Mouse (Mus musculus): ENCODE measurements around the gene Snx29. TPM values are rescaled to one million over a fixed set of nuclear protein-coding genes. Genes with fewer than 3 reads are reported as not detected.
"Not testable (repeated sequence)": the region's sequence is repeated elsewhere in the genome, so short reads cannot be mapped to it uniquely, and the experiment has no call there.

Snx29 gene
- polyA plus RNA-seq, 1 experiment from 2014 or later: 14.2 TPM

GRCm38 (mm10) chr16:11570072-11570471 lies 247.4 kb downstream of the Snx29 start:
- Histone ChIP-seq H3K4me3 (replicated peaks) (no peak overlapping the region), H3K4me1 (no peaks in the 10 kb centered on the region), H3K9me3 (replicated peaks) (no peaks in the 10 kb centered on the region), H3K9ac (no peak overlapping the region), H3K36me3 (no peaks in the 10 kb centered on the region), H3K4me2 (replicated peaks) (no peak overlapping the region), H3K27me3 (no peaks in the 10 kb centered on the region), H3K27ac (replicated peaks) (no peak overlapping the region)
- WGBS: 66% methylated on average over 2 of the region's 2 CpGs
- no peak for ATAC-seq (ENCODE audit: insufficient number of reproducible peaks, low FRiP score, low TSS enrichment, low read depth)

DNA sequence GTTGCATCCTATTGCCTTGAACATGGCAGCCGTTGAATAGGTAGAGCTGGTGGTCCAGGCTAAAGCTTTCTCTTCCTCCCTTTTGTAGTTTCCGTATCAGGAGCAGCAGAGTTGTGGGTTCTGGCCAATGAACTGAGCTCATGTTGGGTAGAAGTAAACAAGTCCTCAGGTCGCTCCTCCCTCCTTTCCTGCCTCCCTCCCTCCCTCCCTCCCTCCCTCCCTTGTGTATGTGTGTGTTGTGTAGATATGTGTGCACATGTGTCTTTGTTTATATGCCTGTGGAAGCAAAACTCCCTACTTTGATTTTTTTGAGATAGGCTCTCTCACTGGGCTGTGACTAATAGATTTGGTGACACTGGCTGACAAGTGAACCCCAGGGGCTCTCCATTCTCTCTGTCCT lies 251.8 kb downstream of the Snx29 start:
- WGBS: 83% methylated on average over 3 of the region's 3 CpGs
- no peak for ATAC-seq (ENCODE audit: insufficient number of reproducible peaks, low FRiP score, low TSS enrichment, low read depth)
- no peaks in the 10 kb centered on the region for H3K27me3 ChIP-seq
- H3K27ac ChIP-seq (replicated peaks): no peak overlapping the region
- no peaks in the 10 kb centered on the region for H3K36me3 ChIP-seq
- H3K4me3 ChIP-seq (replicated peaks): no peak overlapping the region
- H3K4me1 ChIP-seq: no peaks in the 10 kb centered on the region
- H3K4me2 ChIP-seq (replicated peaks): no peak overlapping the region
- H3K9me3 ChIP-seq (replicated peaks): no peaks in the 10 kb centered on the region
- no peak overlapping the region for H3K9ac ChIP-seq

GRCm38 (mm10) chr16:11575733-11576132 lies 253.0 kb downstream of the Snx29 start:
- not testable (repeated sequence) for H3K27ac ChIP-seq (replicated peaks); H3K9me3 ChIP-seq (replicated peaks); H3K27me3 ChIP-seq; H3K4me1 ChIP-seq; H3K4me3 ChIP-seq (replicated peaks); H3K9ac ChIP-seq; ATAC-seq (ENCODE audit: insufficient number of reproducible peaks, low FRiP score, low TSS enrichment, low read depth); H3K4me2 ChIP-seq (replicated peaks); H3K36me3 ChIP-seq
- WGBS: 54% methylated on average over 3 of the region's 3 CpGs

GRCm38 (mm10) chr16:11577541-11578255 lies 255.0 kb downstream of the Snx29 start:
- H3K4me2 ChIP-seq (replicated peaks): no peak overlapping the region
- H3K9ac ChIP-seq: no peak overlapping the region
- no peaks in the 10 kb centered on the region for H3K4me1 ChIP-seq
- no peak overlapping the region for H3K4me3 ChIP-seq (replicated peaks)
- no peak overlapping the region for H3K27ac ChIP-seq (replicated peaks)
- ATAC-seq (ENCODE audit: insufficient number of reproducible peaks, low FRiP score, low TSS enrichment, low read depth): no peak
- WGBS: 61% methylated on average over 3 of the region's 3 CpGs
- H3K9me3 ChIP-seq (replicated peaks): no peaks in the 10 kb centered on the region
- H3K27me3 ChIP-seq: no peaks in the 10 kb centered on the region
- H3K36me3 ChIP-seq: no peaks in the 10 kb centered on the region

- no peak overlapping the region for H3K4me2 ChIP-seq (replicated peaks)
- no peaks in the 10 kb centered on the region for H3K9me3 ChIP-seq (replicated peaks)
- no peak overlapping the region for H3K4me3 ChIP-seq (replicated peaks)
- H3K36me3 ChIP-seq: no peaks in the 10 kb centered on the region
- H3K27ac ChIP-seq (replicated peaks): no peak overlapping the region
- no peaks in the 10 kb centered on the region for H3K27me3 ChIP-seq
- H3K9ac ChIP-seq: no peak overlapping the region
- ATAC-seq (ENCODE audit: insufficient number of reproducible peaks, low FRiP score, low TSS enrichment, low read depth): no peak
- 40% methylated on average over 4 of the region's 4 CpGs for WGBS
- no peaks in the 10 kb centered on the region for H3K4me1 ChIP-seq
Measured at GRCm38 (mm10) chr16:11579676-11580098, 257.0 kb downstream of the Snx29 start.

DNA sequence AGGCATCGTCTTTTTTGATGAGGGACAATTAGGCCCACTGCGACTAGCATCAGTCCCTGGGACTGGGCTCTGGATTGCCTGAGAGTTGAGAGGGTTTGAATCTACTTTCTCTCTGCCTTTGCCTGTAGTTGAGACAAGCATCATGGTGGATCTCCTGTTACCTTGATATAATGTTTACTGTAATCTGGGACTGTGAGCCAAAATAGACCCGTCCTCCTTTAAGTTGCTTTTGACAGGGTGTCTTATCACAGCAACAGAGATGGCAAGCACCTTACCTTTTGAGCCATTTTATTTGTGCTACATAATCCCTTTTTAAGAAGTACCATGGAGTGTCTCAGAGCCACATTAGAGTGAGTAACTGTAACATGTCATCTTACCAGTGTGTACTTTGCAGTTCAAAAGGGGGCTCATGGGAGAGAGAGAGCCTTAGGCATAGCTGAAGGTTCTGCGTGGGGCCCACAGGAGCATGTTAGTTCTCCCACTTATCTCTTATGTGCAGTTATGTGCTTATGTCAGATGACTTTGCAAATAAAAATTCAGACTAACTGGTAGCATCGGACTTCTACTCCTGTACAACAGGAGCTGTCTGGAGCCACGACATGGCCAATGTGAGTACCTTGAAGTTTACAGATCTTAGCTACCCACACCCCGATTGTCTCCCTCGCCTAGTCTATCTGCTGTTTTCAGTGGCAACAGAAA lies 261.4 kb downstream of the Snx29 start:
- H3K27me3 ChIP-seq: no peaks in the 10 kb centered on the region
- no peak overlapping the region for H3K27ac ChIP-seq (replicated peaks)
- no peak overlapping the region for H3K9ac ChIP-seq
- no peak for ATAC-seq (ENCODE audit: insufficient number of reproducible peaks, low FRiP score, low TSS enrichment, low read depth)
- H3K4me1 ChIP-seq: no peaks in the 10 kb centered on the region
- WGBS: 77% methylated on average over 8 of the region's 8 CpGs
- H3K9me3 ChIP-seq (replicated peaks): no peaks in the 10 kb centered on the region
- no peak overlapping the region for H3K4me3 ChIP-seq (replicated peaks)
- no peaks in the 10 kb centered on the region for H3K36me3 ChIP-seq
- no peak overlapping the region for H3K4me2 ChIP-seq (replicated peaks)

- no peak overlapping the region for H3K9ac ChIP-seq
- H3K27ac ChIP-seq (replicated peaks): no peak overlapping the region
- H3K36me3 ChIP-seq: no peaks in the 10 kb centered on the region
- no peaks in the 10 kb centered on the region for H3K9me3 ChIP-seq (replicated peaks)
- H3K4me1 ChIP-seq: no peaks in the 10 kb centered on the region
- no peaks in the 10 kb centered on the region for H3K27me3 ChIP-seq
- no peak for ATAC-seq (ENCODE audit: insufficient number of reproducible peaks, low FRiP score, low TSS enrichment, low read depth)
- no peak overlapping the region for H3K4me2 ChIP-seq (replicated peaks)
- no peak overlapping the region for H3K4me3 ChIP-seq (replicated peaks)
Measured at GRCm38 (mm10) chr16:11588689-11589088, 266.0 kb downstream of the Snx29 start.

DNA sequence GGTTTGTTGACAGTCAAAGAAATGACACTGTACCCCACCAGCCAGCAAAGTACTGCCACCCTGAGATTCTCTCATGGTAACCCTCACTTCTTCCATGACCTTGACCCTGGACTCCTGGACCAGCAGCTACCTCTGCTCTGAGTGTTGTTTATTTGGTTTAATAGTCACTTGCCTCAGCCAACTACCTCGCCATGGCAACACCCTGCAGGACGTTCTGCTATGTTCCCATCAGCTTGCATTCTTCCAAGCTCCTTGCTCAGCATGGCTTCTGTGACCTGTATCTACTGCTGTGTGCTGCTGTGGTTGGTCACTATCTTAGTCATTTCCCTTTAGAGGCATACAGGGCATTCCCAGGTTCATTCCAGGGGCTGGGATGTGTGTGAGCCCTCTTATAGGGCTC lies 266.6 kb downstream of the Snx29 start:
- Histone ChIP-seq H3K4me1 (no peaks in the 10 kb centered on the region), H3K9me3 (replicated peaks) (no peaks in the 10 kb centered on the region), H3K36me3 (no peaks in the 10 kb centered on the region), H3K4me2 (replicated peaks) (no peak overlapping the region), H3K4me3 (replicated peaks) (no peak overlapping the region), H3K27ac (replicated peaks) (no peak overlapping the region), H3K9ac (no peak overlapping the region), H3K27me3 (no peaks in the 10 kb centered on the region)
- no peak for ATAC-seq (ENCODE audit: insufficient number of reproducible peaks, low FRiP score, low TSS enrichment, low read depth)
- 66% methylated on average over 2 of the region's 2 CpGs for WGBS

DNA sequence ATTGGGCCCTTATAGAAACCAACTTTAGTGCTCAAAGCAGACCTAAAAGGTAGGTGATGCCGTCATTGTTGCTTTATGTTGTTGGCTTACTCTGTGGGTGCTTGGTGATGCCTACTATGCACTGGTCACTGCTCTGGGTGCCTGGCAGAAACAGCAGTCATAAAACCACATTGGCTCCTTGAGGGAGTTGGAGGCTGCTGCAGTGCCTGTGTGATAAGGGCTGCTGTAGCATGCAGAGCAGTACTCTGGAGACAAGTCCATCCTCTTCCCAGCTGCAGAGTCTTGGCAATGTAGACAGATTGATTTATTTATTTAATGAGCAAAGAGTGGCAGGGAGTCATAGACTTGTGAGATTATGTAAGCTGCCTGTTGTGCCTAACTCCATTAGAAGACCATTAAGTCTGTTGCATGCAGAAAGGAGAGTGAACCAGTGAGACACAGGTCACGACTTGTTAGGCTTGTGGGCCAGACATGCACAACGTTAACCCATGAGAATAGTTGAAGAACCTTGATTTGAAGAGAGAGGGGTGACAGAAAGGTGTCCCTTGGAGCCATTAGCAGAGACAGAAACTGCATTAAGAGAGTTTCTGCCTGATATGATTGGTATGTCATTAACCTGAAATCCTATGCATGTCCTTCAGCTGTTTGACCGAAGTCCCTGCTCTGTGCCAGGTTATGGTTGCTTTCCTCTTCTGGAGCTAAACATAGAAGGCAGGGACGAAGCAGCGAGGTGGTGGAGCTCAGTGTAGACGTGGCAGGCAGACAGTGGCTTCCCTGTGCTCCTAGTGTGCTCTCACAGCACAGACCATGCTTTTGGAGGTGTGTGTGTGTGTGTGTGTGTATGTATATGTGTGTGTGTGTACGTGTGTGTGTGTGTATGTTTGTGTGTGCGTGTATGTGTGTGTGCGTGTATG lies 267.3 kb downstream of the Snx29 start:
- no peak overlapping the region for H3K4me3 ChIP-seq (replicated peaks)
- no peaks in the 10 kb centered on the region for H3K27me3 ChIP-seq
- H3K36me3 ChIP-seq: no peaks in the 10 kb centered on the region
- no peak overlapping the region for H3K4me2 ChIP-seq (replicated peaks)
- H3K27ac ChIP-seq (replicated peaks): no peak overlapping the region
- ATAC-seq (ENCODE audit: insufficient number of reproducible peaks, low FRiP score, low TSS enrichment, low read depth): no peak
- H3K9ac ChIP-seq: no peak overlapping the region
- WGBS: 84% methylated on average over 10 of the region's 10 CpGs
- H3K4me1 ChIP-seq: no peaks in the 10 kb centered on the region
- H3K9me3 ChIP-seq (replicated peaks): no peaks in the 10 kb centered on the region

DNA sequence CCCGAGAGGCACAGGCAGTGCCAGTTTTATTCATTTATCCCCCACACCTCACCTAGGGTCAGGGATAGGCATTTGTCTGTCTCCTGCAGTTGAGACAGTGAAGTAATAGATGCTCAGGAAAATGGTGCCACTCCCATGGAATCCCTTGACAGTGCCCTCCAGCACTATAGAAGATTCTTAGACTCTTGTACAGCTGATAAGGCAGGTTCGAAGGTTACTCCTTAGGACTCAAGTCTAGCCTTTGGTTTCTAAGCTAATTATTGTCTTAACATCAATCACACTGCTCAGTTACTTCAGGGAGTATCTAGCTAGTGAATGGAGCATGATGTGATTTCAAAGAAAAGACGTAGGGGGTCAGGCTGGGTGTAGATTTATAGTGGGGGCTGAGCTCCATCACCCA lies 273.9 kb downstream of the Snx29 start:
- H3K4me2 ChIP-seq (replicated peaks): no peak overlapping the region
- H3K4me1 ChIP-seq: peaks cover 4% of the 10 kb centered on the region; the same call in 1 of the 2 replicates
- WGBS: 78% methylated on average over 3 of the region's 3 CpGs
- ATAC-seq (ENCODE audit: insufficient number of reproducible peaks, low FRiP score, low TSS enrichment, low read depth): no peak
- no peak overlapping the region for H3K4me3 ChIP-seq (replicated peaks)
- H3K36me3 ChIP-seq: no peaks in the 10 kb centered on the region
- no peaks in the 10 kb centered on the region for H3K9me3 ChIP-seq (replicated peaks)
- H3K27ac ChIP-seq (replicated peaks): no peak overlapping the region
- H3K27me3 ChIP-seq: no peaks in the 10 kb centered on the region
- H3K9ac ChIP-seq: no peak overlapping the region

GRCm38 (mm10) chr16:11597769-11598168 lies 275.1 kb downstream of the Snx29 start:
- peaks cover 9% of the 10 kb centered on the region; the same call in 1 of the 2 replicates for H3K4me1 ChIP-seq
- no peaks in the 10 kb centered on the region for H3K9me3 ChIP-seq (replicated peaks)
- no peak overlapping the region for H3K4me3 ChIP-seq (replicated peaks)
- 30% methylated on average over 7 of the region's 7 CpGs for WGBS
- no peaks in the 10 kb centered on the region for H3K27me3 ChIP-seq
- no peaks in the 10 kb centered on the region for H3K36me3 ChIP-seq
- H3K9ac ChIP-seq: no peak overlapping the region
- no peak for ATAC-seq (ENCODE audit: insufficient number of reproducible peaks, low FRiP score, low TSS enrichment, low read depth)
- H3K27ac ChIP-seq (replicated peaks): no peak overlapping the region
- no peak overlapping the region for H3K4me2 ChIP-seq (replicated peaks)
